28 mouse cellular contexts compared by ENCODE assay signal in genomic region chr8:96488741-96489453, GRCm38 (mm10).
DNase-seq lines count a peak whose midpoint lies in the region; ATAC-seq and TF ChIP-seq lines count a peak whose summit lies in the region.
"Had no signal": no experiment of that assay in that cellular context is flagged by ENCODE, and none has a peak within 500 bp of the region (broad histone marks: within the 10 kb centered on the region; RNA-seq: fewer than 3 reads in every experiment).

No protein-coding gene starts in this region.

- no peak for TF ChIP-seq EP300 in liver, postnatal 0 days (IDR thresholded peaks at IDR 0.05; ENCODE audit: low read depth)

- no peaks in the 10 kb centered on the region for H3K79me2 ChIP-seq in liver, adult 2 months (ENCODE audit: control insufficient read depth, insufficient read depth, low read length)

- H3K27me3 ChIP-seq in forebrain, embryonic 12.5 days: no peaks in the 10 kb centered on the region
- no peaks in the 10 kb centered on the region for H3K27me3 ChIP-seq in forebrain, embryonic 16.5 days (replicated peaks; ENCODE audit: control insufficient read depth, insufficient read depth, low read length)
- no peaks in the 10 kb centered on the region for H3K27me3 ChIP-seq in liver, adult 2 months (ENCODE audit: control insufficient read depth, insufficient read depth, low read length)
- no peaks in the 10 kb centered on the region for H3K27me3 ChIP-seq in liver, postnatal 0 days (ENCODE audit: insufficient read depth, low read length)
- H3K27me3 ChIP-seq: CH12.LX; heart, embryonic 12.5 days; limb, embryonic 15.5 days; neural tube, embryonic 15.5 days had no signal

- no peaks in the 10 kb centered on the region for H3K9me3 ChIP-seq in forebrain, embryonic 12.5 days
- H3K9me3 ChIP-seq in forebrain, embryonic 16.5 days (ENCODE audit: control insufficient read depth, low read length): no peaks in the 10 kb centered on the region
- no peaks in the 10 kb centered on the region for H3K9me3 ChIP-seq in liver, postnatal 0 days (ENCODE audit: low read length)
- H3K9me3 ChIP-seq: heart, embryonic 12.5 days; limb, embryonic 10.5 days; limb, embryonic 15.5 days; neural tube, embryonic 15.5 days had no signal

- H3K4me3 ChIP-seq in forebrain, embryonic 12.5 days (replicated peaks): no peak overlapping the region
- no peak overlapping the region for H3K4me3 ChIP-seq in forebrain, embryonic 16.5 days (replicated peaks; ENCODE audit: low read length)
- no peak overlapping the region for H3K4me3 ChIP-seq in liver, adult 2 months (ENCODE audit: insufficient read depth, low read depth, low read length)
- H3K4me3 ChIP-seq in liver, postnatal 0 days (ENCODE audit: low read depth, low read length): no peak overlapping the region
- H3K4me3 ChIP-seq: erythroblast, embryonic 14.5 days; heart, adult 2 months; heart, embryonic 12.5 days; limb, embryonic 10.5 days; limb, embryonic 15.5 days; neural tube, embryonic 15.5 days had no signal

- no peaks in the 10 kb centered on the region for H3K36me3 ChIP-seq in forebrain, embryonic 12.5 days (replicated peaks)
- H3K36me3 ChIP-seq in forebrain, embryonic 16.5 days (ENCODE audit: control insufficient read depth, insufficient read depth): no peaks in the 10 kb centered on the region
- H3K36me3 ChIP-seq in liver, adult 2 months (ENCODE audit: control insufficient read depth, insufficient read depth, low read length): no peaks in the 10 kb centered on the region
- H3K36me3 ChIP-seq in liver, postnatal 0 days (replicated peaks; ENCODE audit: insufficient read depth, low read length): no peaks in the 10 kb centered on the region
- H3K36me3 ChIP-seq: heart, embryonic 12.5 days; limb, embryonic 10.5 days; limb, embryonic 15.5 days; neural tube, embryonic 15.5 days had no signal

- H3K4me2 ChIP-seq in forebrain, embryonic 12.5 days: no peak overlapping the region
- no peak overlapping the region for H3K4me2 ChIP-seq in forebrain, embryonic 16.5 days (ENCODE audit: low read length)
- no peak overlapping the region for H3K4me2 ChIP-seq in liver, postnatal 0 days (ENCODE audit: low read depth, low read length)
- H3K4me2 ChIP-seq: heart, embryonic 12.5 days; limb, embryonic 15.5 days; lung, embryonic 14.5 days; neural tube, embryonic 15.5 days had no signal

- no peak overlapping the region for H3K27ac ChIP-seq in forebrain, embryonic 12.5 days
- H3K27ac ChIP-seq in forebrain, embryonic 16.5 days (ENCODE audit: low read length): no peak overlapping the region
- no peak overlapping the region for H3K27ac ChIP-seq in liver, adult 2 months (replicated peaks; ENCODE audit: insufficient read depth, low read depth, low read length)
- no peak overlapping the region for H3K27ac ChIP-seq in liver, postnatal 0 days (ENCODE audit: low read depth)
- H3K27ac ChIP-seq: heart, adult 2 months; limb, embryonic 10.5 days; limb, embryonic 15.5 days; liver, embryonic 14.5 days; neural tube, embryonic 15.5 days had no signal

- WGBS in forebrain, embryonic 12.5 days: 32% methylated on average over 7 of the region's 7 CpGs
- WGBS in forebrain, embryonic 16.5 days: 26% methylated on average over 7 of the region's 7 CpGs
- 73% methylated on average over 7 of the region's 7 CpGs for WGBS in liver, adult 2 months
- 71% methylated on average over 7 of the region's 7 CpGs for WGBS in liver, postnatal 0 days (ENCODE audit: insufficient replicate concordance)

- TF ChIP-seq POLR2A in liver, adult 2 months (IDR thresholded peaks at IDR 0.05; ENCODE audit: extremely low read depth, insufficient read depth, low read length): no peak

- TF ChIP-seq CTCF in liver, adult 2 months (IDR thresholded peaks at IDR 0.05; ENCODE audit: low read depth, low read length): no peak
- TF ChIP-seq CTCF in liver, postnatal 0 days (IDR thresholded peaks at IDR 0.05; ENCODE audit: low read depth): no peak

- H3K4me1 ChIP-seq in forebrain, embryonic 12.5 days: peaks cover 6% of the 10 kb centered on the region
- H3K4me1 ChIP-seq in forebrain, embryonic 16.5 days (replicated peaks; ENCODE audit: control insufficient read depth, insufficient read depth, low read length): peaks cover 8% of the 10 kb centered on the region; the same call in 1 of the 2 replicates
- no peaks in the 10 kb centered on the region for H3K4me1 ChIP-seq in liver, adult 2 months (ENCODE audit: control insufficient read depth, insufficient read depth, low read length)
- H3K4me1 ChIP-seq in liver, postnatal 0 days (ENCODE audit: insufficient read depth): no peaks in the 10 kb centered on the region
- H3K4me1 ChIP-seq: heart, embryonic 12.5 days; limb, embryonic 15.5 days had no signal

- peak; percentile 47 to 58 for DNase-seq in cerebellum, postnatal 10 days
- no peak for DNase-seq in cerebellum, adult 11 months
- peak; percentile 27 for DNase-seq in liver, adult 2 months (ENCODE audit: extremely low read depth, low read depth, low spot score)
- DNase-seq in liver, postnatal 0 days: no peak
- DNase-seq in embryo, embryonic 11 days: peak; percentile 22
- DNase-seq: adrenal gland, adult 2 months; adrenal gland, postnatal 36 days; cerebellum, adult 8-10 months; heart, adult 2 months; kidney, adult 8-10 months; kidney, postnatal 10 days; layer of hippocampus, adult 9-11 months; lung, embryonic 14.5 days; lung, postnatal 14 days; retina, postnatal 1 day; right cerebral cortex, postnatal 14 days had no signal

- ATAC-seq in forebrain, embryonic 12.5 days (ENCODE audit: low FRiP score): peak; percentile 60; the same call in 1 of the 2 replicates
- no peak for ATAC-seq in forebrain, embryonic 16.5 days
- no peak for ATAC-seq in liver, postnatal 0 days
- ATAC-seq: activated CD4-positive, CD25-positive, alpha-beta regulatory T cell, adult 4 months; intestine, embryonic 16.5 days had no signal

- no peak overlapping the region for H3K9ac ChIP-seq in forebrain, embryonic 12.5 days
- H3K9ac ChIP-seq in forebrain, embryonic 16.5 days (replicated peaks; ENCODE audit: low read depth, low read length): no peak overlapping the region
- H3K9ac ChIP-seq in liver, adult 2 months (ENCODE audit: low read depth, low read length): no peak overlapping the region
- H3K9ac ChIP-seq in liver, postnatal 0 days (replicated peaks): no peak overlapping the region
- H3K9ac ChIP-seq: forebrain, postnatal 0 days; heart, embryonic 12.5 days; limb, embryonic 15.5 days; liver, embryonic 14.5 days; lung, embryonic 14.5 days; neural tube, embryonic 15.5 days had no signal

Comparison
In these comparisons a context has a peak if more than half of its experiments do, and no peak if none do; other contexts are left out.
1. DNase-seq: peak in cerebellum, postnatal 10 days (2 of 2), liver, adult 2 months (single experiment) and embryo, embryonic 11 days (single experiment); none in cerebellum, adult 11 months (single experiment) and liver, postnatal 0 days (single experiment).